Mouse (Mus musculus) hindbrain, embryonic 10.5 days (tissue): ENCODE results near the gene B3gnt2. TPM values are rescaled to one million over a fixed set of nuclear protein-coding genes. Genes with fewer than 3 reads are reported as not detected.

Experiments
- DNase-seq: peaks from one replicate; pipeline ENCODE4 v3.0.0-alpha.2; 2017; ENCODE audit warnings: low spot score
- H3K27ac ChIP-seq: fragments of 300-500 bp; sonication (generic); 2 replicates; pipeline ENCODE4 v1.5.1; 2016; ENCODE audit warnings: mild to moderate bottlenecking, moderate library complexity
- H3K27me3 ChIP-seq: fragments of 300-500 bp; sonication (generic); 2 replicates; pipeline ENCODE4 v1.6.1; 2016; ENCODE audit warnings: mild to moderate bottlenecking; ENCODE audit not compliant: poor library complexity, insufficient read depth, severe bottlenecking
- H3K36me3 ChIP-seq: fragments of 300-500 bp; sonication (generic); 2 replicates; pipeline ENCODE4 v1.6.1; 2016; ENCODE audit warnings: mild to moderate bottlenecking, moderate library complexity
- H3K4me1 ChIP-seq: fragments of 300-500 bp; sonication (generic); replicated peaks from 2 replicates; pipeline ENCODE4 v1.6.1; 2016; ENCODE audit warnings: mild to moderate bottlenecking
- H3K4me3 ChIP-seq: fragments of 300-500 bp; sonication (generic); 2 replicates; pipeline ENCODE4 v1.5.1; 2016; ENCODE audit warnings: mild to moderate bottlenecking, moderate library complexity
- H3K9me3 ChIP-seq: fragments of 300-500 bp; sonication (generic); 2 replicates; pipeline ENCODE4 v1.6.1; 2016; ENCODE audit warnings: mild to moderate bottlenecking, moderate library complexity
- WGBS: fragments of 180-500 bp; shearing (Covaris S2); methylation state at CpG from one replicate; pipeline ENCODE4 v1.1.7; 2016; 5-methylcytosine and 5-hydroxymethylcytosine counted together
- polyA plus RNA-seq: library from polyadenylated mRNA; unstranded; fragments of >200 nt; fragmentation: Nextera tagmentation; extraction: Ambion mirVana; gene quantifications from 2 replicates; pipeline ENCODE4 v1.2.1, GENCODE M21; 2016

B3gnt2 gene
- polyA plus RNA-seq: 1.2 and 2.1 TPM in 2 replicates

DNA sequence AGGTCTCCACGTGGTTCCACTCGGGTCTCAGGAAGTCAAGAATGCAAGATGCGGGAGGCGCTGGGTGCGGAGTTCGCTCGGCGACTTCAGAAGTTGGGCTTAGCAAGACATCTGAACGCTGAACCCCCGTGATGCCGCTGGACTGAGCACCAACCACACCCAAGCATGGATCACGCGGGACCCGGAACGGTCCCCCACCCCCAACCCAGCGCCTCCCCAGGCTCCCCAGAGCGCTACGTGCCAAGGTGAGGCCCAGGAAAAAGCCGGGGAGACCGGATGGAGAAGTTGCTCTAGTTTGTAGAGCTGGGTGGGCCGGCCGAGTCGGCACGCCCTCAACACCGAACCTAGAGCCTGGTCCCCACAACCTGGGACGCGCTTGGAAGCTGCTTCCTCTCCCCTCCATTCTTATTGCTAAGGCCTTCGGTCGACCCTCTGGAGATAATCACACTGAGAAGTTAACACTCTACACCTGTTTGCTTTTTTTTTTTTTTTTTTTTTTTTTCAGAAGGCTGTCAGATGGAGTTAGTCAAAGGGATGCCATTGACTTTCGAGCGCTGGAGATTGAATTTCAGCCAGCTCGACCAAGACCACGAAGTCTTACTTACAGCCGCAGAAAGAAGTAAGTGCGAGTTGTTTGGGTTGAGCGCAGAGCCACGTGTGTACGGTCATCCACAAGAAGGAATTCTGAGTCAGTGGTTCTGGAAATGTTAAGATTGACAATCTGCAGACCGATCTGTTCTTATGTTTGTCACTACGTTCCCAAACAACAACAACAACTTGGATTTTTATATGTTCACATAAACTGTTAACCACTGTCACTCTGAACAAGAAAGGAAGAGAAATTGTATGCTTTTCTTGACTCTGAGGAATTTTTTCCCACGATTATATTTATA is at the start of gene B3gnt2:
TSS of gene B3gnt2 (minus strand) at position 627 of the 893 bp plus-strand sequence.
- peak within 1 kb of the TSS; percentile 81 for H3K27ac ChIP-seq
- no peaks in the 10 kb centered on the region for H3K36me3 ChIP-seq
- 5% methylated on average over 41 of the region's 41 CpGs for WGBS
- H3K9me3 ChIP-seq: no peaks in the 10 kb centered on the region
- H3K4me1 ChIP-seq: peaks cover 31% of the 10 kb centered on the region
- H3K4me3 ChIP-seq: peak within 1 kb of the TSS; percentile 76
- DNase-seq: no peak
- peaks cover 83% of the 10 kb centered on the region for H3K27me3 ChIP-seq

DNA sequence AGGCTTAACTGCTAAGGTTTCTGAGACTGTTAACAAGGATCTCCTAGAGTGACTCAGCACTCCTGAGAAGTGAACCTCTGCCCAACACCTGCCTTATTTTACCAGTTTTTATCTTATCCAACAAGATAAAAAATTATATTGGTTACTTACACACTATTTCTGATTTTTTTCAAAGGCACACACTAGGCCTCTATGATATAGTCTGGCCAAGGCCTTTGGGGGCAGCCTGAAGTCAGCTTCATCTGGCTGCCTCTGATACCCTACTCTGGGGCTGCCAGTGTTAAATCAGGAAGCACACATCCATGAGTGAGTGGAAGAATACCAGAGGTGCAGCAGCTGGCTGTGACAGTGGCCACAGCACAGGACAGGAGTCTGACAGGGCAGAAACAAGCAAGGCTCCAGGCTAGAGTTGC is 45.7 kb upstream of the B3gnt2 start:
- Histone ChIP-seq H3K4me1 (no peaks in the 10 kb centered on the region), H3K4me3 (no peak overlapping the region), H3K9me3 (no peaks in the 10 kb centered on the region), H3K27ac (no peak overlapping the region), H3K36me3 (no peaks in the 10 kb centered on the region), H3K27me3 (no peaks in the 10 kb centered on the region)
- DNase-seq: no peak

DNA sequence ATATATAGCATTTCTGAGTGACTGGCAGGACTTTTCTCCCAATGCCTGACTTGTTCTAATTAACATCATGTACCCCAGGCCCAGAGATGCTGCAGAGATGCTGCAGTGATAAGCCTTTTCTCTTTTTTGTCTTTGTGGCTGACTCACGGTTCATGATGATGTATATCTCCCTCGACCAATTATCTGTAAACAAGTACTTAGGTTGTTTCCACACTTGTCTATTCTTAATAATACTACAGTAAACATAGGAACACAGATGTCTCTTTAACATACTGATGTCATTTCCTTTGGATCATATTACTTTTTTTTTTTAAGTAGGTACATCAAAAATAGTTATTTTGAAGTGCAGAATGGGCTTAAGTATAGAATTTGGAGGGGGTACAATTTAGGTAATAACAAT is 42.2 kb upstream of the B3gnt2 start:
- Histone ChIP-seq H3K27ac (no peak overlapping the region), H3K4me3 (no peak overlapping the region), H3K36me3 (peaks cover 20% of the 10 kb centered on the region), H3K27me3 (no peaks in the 10 kb centered on the region), H3K9me3 (no peaks in the 10 kb centered on the region), H3K4me1 (no peaks in the 10 kb centered on the region)
- DNase-seq: no peak
- WGBS: 90% methylated on average over 2 of the region's 2 CpGs

DNA sequence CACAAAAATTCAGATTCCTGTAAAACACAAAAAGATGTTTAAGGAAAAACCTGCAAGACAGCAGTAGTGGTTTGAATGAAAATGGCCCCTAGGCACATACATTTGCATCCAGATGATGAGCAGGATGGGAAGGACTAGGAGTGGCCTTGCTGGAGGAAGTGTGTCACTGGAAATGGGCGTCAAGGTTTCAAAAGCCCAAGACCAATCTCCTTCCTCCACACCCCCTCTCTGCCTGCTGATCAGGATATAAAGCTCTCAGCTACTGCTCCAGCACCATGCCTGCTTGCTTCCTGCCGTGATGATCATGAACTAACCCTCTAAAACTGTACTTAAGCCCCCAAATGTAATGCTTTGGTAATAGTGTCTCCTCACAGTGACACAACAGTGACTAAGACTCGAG is 39.3 kb upstream of the B3gnt2 start:
- no peaks in the 10 kb centered on the region for H3K9me3 ChIP-seq
- no peak for DNase-seq
- H3K4me3 ChIP-seq: no peak overlapping the region
- no peaks in the 10 kb centered on the region for H3K4me1 ChIP-seq
- no peak overlapping the region for H3K27ac ChIP-seq
- 89% methylated on average over 3 of the region's 3 CpGs for WGBS
- peaks cover 20% of the 10 kb centered on the region for H3K36me3 ChIP-seq
- H3K27me3 ChIP-seq: no peaks in the 10 kb centered on the region

DNA sequence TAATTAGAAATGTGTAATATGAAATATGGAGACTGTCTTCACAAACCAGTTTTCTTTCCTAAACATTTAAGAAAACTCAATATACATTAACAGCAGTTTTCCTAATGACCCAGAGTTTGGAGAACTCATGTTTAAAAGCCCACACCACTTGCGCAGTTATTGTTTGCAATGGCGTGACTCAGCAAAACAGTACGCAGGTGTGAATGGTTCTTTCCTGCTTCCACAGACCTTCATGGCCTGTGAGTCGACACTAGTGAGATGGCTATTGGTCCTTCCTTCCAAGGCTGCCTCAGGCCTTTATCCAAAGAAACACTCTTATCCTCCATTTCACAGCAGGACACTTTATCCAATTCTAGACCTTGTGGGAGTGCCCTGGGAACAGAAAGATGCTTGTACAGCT is 36.9 kb upstream of the B3gnt2 start:
- Histone ChIP-seq H3K36me3 (peaks cover 20% of the 10 kb centered on the region), H3K4me1 (no peaks in the 10 kb centered on the region), H3K27me3 (no peaks in the 10 kb centered on the region), H3K4me3 (no peak overlapping the region), H3K27ac (no peak overlapping the region), H3K9me3 (no peaks in the 10 kb centered on the region)
- 94% methylated on average over 4 of the region's 4 CpGs for WGBS
- DNase-seq: no peak

DNA sequence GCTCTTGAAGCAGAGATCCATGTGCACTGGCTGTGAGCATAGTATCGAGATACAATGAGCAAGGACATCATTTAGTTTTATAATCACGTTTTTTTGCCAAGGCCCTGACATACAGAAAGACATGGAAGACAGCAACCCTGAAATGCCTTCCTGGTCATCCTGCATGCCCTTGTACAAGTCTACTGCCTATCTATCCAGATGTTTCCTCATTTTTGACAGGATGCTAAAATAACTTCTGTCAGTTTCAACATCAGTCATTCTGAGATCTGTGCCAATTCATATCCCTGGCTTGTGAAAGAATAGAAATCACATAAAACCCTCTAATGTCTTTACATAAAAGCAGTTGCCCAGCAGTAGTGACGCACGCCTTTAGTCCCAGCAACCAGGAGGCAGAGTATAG is 36.4 kb upstream of the B3gnt2 start:
- DNase-seq: no peak
- 92% methylated on average over 4 of the region's 4 CpGs for WGBS
- Histone ChIP-seq H3K27ac (no peak overlapping the region), H3K4me3 (no peak overlapping the region), H3K27me3 (no peaks in the 10 kb centered on the region), H3K4me1 (no peaks in the 10 kb centered on the region), H3K36me3 (peaks cover 20% of the 10 kb centered on the region), H3K9me3 (no peaks in the 10 kb centered on the region)

DNA sequence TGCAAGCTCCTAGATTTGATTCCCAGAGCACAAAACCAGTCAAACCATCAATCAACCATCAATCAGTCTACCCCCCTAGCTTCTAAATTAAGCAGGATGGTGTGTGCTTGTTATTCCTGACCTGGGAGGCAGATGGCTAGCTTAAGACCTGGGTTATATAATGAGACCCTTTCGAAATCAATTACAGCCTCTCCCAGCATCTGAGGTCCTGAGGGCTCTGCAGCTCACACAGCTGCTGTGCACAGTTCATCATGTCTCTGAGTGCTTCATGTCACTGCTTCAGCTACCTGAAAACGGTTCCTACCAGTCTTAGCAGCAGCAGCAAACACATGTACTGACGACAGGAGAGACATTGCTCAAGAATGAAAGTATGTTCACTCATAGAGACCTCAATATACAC is 32.3 kb upstream of the B3gnt2 start:
- Histone ChIP-seq H3K36me3 (peaks cover 2% of the 10 kb centered on the region), H3K4me1 (no peaks in the 10 kb centered on the region), H3K27ac (no peak overlapping the region), H3K4me3 (no peak overlapping the region), H3K27me3 (no peaks in the 10 kb centered on the region), H3K9me3 (no peaks in the 10 kb centered on the region)
- WGBS: 72% methylated on average over 3 of the region's 3 CpGs
- DNase-seq: no peak

DNA sequence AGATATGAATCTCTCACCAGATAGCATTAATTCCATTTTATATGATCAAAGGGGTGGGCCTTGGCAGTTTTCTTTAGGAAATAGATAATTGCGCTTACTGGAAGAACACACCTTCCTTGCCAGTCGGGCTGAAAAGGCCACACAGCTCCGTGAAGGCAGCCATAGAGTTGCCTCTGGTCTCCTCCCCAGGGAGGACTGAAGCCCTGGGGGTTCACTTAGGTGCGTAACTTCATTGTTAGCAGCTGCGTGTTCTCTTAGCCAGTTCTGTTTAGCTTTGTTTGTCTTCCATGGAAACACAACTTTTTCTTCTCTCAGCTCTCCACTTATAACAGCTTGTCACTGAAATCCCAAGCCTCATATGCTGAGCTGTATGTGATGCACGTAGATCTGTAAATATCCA is 31.7 kb upstream of the B3gnt2 start:
- Histone ChIP-seq H3K27ac (no peak overlapping the region), H3K9me3 (no peaks in the 10 kb centered on the region), H3K4me3 (no peak overlapping the region), H3K4me1 (no peaks in the 10 kb centered on the region), H3K27me3 (no peaks in the 10 kb centered on the region), H3K36me3 (no peaks in the 10 kb centered on the region)
- no peak for DNase-seq
- WGBS: 74% methylated on average over 6 of the region's 6 CpGs

DNA sequence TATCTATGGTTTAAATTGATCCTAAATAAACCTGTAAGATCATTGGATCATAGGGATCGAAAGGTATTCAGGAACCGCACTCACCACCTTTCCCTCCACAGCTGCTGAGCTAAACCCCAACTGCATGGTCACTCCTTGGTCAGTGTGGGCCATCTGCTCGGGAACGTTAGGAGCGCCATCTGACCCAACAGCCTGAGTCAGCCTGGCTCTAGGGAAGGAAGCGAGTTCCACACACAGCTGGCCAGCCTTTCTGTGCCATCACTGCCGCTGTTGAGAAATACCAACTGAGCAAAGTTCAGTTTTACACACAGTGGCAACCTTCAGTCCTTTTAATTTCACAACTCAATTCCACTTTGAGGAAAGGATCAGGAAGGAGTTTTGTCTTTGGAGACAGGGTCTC is 31.1 kb upstream of the B3gnt2 start:
- WGBS: 86% methylated on average over 7 of the region's 7 CpGs
- Histone ChIP-seq H3K27ac (no peak overlapping the region), H3K4me1 (no peaks in the 10 kb centered on the region), H3K27me3 (no peaks in the 10 kb centered on the region), H3K4me3 (no peak overlapping the region), H3K36me3 (no peaks in the 10 kb centered on the region), H3K9me3 (no peaks in the 10 kb centered on the region)
- DNase-seq: no peak

DNA sequence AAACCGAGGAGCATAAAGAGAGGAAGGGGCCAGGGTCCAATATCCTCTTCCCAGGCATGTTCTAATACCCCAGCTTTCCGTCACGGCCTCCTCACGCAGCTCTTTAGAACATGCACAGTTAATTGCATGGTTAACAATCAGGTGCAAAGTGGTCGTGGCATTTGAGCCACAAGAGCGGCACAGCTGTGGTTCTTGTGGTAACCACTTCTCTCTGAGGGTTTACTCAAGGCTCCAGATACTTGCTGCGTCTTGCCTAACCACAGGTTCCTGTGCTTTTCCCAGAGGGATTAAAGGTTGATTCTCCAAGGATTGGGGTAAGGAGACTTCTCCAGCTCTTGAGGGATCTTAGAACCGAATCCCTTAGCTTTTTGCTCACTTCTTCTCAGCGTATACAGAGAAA is 30.5 kb upstream of the B3gnt2 start:
- Histone ChIP-seq H3K4me3 (no peak overlapping the region), H3K27ac (no peak overlapping the region), H3K9me3 (no peaks in the 10 kb centered on the region), H3K27me3 (no peaks in the 10 kb centered on the region), H3K4me1 (no peaks in the 10 kb centered on the region), H3K36me3 (no peaks in the 10 kb centered on the region)
- DNase-seq: no peak
- 83% methylated on average over 9 of the region's 9 CpGs for WGBS

DNA sequence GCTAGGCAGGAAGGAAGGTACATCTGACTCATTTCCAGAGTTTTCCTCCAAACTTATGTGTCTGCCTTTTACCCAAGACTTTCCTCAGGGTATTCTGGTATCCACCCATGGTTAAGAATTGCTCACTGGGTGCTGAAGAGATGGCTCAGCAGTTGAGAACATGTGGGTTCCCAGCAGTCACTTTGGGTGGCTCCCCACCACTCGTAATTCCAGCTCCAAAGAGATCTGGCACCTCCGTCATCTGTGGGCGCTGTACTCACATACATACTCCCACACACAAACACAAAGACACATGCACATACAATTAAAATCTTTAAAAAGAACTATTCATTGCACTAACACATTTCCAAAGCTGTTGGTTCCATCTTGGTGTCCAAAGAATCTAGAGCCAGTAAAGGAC is 28.5 kb upstream of the B3gnt2 start:
- Histone ChIP-seq H3K27me3 (no peaks in the 10 kb centered on the region), H3K4me1 (no peaks in the 10 kb centered on the region), H3K4me3 (no peak overlapping the region), H3K36me3 (no peaks in the 10 kb centered on the region), H3K9me3 (no peaks in the 10 kb centered on the region), H3K27ac (no peak overlapping the region)
- 91% methylated on average over 3 of the region's 3 CpGs for WGBS
- DNase-seq: no peak

DNA sequence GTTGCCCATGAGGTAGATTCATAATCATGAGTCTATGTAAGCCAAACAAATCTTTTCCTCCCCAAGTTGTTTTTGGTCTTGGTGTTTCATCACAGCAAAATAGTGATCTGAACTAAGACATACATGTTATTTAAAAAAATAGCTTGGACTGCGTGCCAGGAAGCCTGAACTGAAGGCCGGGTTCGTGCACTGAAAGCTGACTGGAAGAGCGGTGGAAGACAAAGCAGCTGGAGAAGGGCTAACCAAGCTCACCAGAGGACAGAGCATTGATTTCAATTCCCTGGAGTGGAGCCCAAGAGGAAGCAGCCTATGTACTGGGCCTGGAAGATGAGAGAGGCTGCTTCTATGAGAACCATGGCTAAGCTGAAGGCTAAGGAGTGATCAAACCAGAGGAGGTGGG is 26.2 kb upstream of the B3gnt2 start:
- Histone ChIP-seq H3K27me3 (no peaks in the 10 kb centered on the region), H3K9me3 (no peaks in the 10 kb centered on the region), H3K4me1 (no peaks in the 10 kb centered on the region), H3K27ac (no peak overlapping the region), H3K36me3 (no peaks in the 10 kb centered on the region), H3K4me3 (no peak overlapping the region)
- 91% methylated on average over 4 of the region's 4 CpGs for WGBS
- no peak for DNase-seq

DNA sequence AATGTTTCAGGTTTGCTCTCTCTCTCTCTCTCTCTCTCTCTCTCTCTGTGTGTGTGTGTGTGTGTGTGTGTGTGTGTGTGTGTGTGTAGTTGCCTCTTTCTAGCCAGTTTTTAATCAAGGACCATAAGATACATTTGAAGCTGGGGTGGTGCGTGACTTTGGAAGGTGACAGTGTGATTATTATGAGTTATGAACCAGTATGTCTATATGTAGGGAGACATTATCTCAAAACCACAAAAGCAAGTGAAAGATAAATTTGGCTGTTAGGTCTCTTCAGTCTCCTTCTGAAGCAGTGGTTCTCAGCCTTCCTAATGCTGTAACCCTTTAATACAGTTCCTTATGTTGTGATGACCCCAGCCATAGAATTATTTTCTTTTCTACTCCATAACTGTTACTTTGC is 24.6 kb upstream of the B3gnt2 start:
- no peak for DNase-seq
- Histone ChIP-seq H3K27me3 (no peaks in the 10 kb centered on the region), H3K4me1 (no peaks in the 10 kb centered on the region), H3K4me3 (no peak overlapping the region), H3K27ac (no peak overlapping the region), H3K36me3 (no peaks in the 10 kb centered on the region), H3K9me3 (no peaks in the 10 kb centered on the region)
- 94% methylated on average over 1 of the region's 1 CpGs for WGBS

DNA sequence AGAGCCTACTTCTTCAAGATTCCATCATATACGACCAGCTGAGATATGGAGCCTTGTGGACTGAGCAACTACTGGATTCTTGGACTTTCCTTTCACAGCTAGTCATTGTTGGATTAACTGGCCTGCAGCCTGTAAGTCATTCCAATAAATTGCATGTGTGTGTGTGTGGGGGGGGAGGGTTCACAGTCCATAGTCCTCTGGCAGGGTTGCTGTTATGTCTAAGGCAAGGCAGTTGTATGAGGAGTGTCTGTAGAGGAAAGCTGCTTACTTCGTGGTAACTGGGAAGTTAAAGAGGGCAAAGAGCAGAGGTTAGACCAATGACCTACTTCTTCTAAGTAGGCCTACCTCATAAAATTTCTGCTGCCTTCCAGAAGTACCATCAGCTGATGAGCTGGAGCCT is 22.9 kb upstream of the B3gnt2 start:
- Histone ChIP-seq H3K27ac (no peak overlapping the region), H3K27me3 (no peaks in the 10 kb centered on the region), H3K4me1 (no peaks in the 10 kb centered on the region), H3K4me3 (no peak overlapping the region), H3K9me3 (no peaks in the 10 kb centered on the region), H3K36me3 (no peaks in the 10 kb centered on the region)
- WGBS: 85% methylated on average over 2 of the region's 2 CpGs
- DNase-seq: no peak
